Mouse (Mus musculus) erythroblast, embryonic 14.5 days (primary cell): ENCODE data around the gene Pnn. TPM values are rescaled to one million over a fixed set of nuclear protein-coding genes. Genes with fewer than 3 reads are reported as not detected.

ENCODE experiments used
- H3K27me3 ChIP-seq: 2 replicates; pipeline ENCODE4 v1.6.1; 2012; ENCODE audit warnings: inconsistent platforms; ENCODE audit not compliant: control insufficient read depth
- H3K36me3 ChIP-seq: 2 replicates; pipeline ENCODE4 v1.6.1; 2012; ENCODE audit warnings: mild to moderate bottlenecking, inconsistent platforms; ENCODE audit not compliant: control insufficient read depth
- H3K4me1 ChIP-seq: 2 replicates; pipeline ENCODE4 v1.6.1; 2012; ENCODE audit warnings: inconsistent platforms; ENCODE audit not compliant: control insufficient read depth
- H3K4me3 ChIP-seq: replicated peaks from 2 replicates; pipeline ENCODE3; 2012; ENCODE audit warnings: moderate library complexity, mild to moderate bottlenecking, inconsistent platforms
- H3K9me3 ChIP-seq: 2 replicates; pipeline ENCODE4 v1.6.1; 2012; ENCODE audit warnings: low read length, inconsistent platforms, mixed read lengths; ENCODE audit not compliant: control insufficient read depth
- GATA1 ChIP-seq: IDR thresholded peaks from 2 replicates; pipeline ENCODE4 v1.6.1; 2012; ENCODE audit warnings: low read length, inconsistent platforms, mixed read lengths
- TAL1 ChIP-seq: IDR thresholded peaks from 3 replicates; pipeline ENCODE4 v1.6.1; 2012; ENCODE audit warnings: low read length, inconsistent platforms, mixed read lengths
- polyA plus RNA-seq: library from polyadenylated mRNA; stranded (reverse); fragments of >175 nt; gene quantifications from 2 replicates; pipeline ENCODE4 v1.2.3, GENCODE M21; 2012

Pnn gene
- polyA plus RNA-seq, 1 experiment = 5.9 TPM

DNA sequence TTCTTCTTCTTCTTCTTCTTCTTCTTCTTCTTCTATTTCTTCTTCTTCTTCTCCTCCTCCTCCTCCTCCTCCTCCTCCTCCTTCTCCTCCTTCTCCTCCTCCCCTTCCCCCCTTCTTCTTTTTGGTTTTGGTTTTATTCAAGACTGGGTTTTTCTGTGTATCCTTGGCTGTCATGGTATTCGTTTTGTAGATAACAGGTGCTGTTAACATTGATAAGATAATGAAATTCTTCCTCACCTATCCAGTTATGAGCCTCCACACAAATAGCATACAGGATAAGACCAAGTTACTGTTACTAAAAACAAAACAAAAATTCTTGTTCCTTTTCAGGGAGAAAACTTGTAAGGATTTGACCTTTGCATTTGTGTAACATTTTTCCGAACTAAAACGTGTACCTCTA is 908 bp upstream of the Pnn start:
- no peak for TF ChIP-seq TAL1
- Histone ChIP-seq H3K27me3 (no peaks in the 10 kb centered on the region), H3K4me3 (peak overlapping the region; percentile 98), H3K36me3 (peaks cover 28% of the 10 kb centered on the region), H3K4me1 (peaks cover 35% of the 10 kb centered on the region), H3K9me3 (no peaks in the 10 kb centered on the region)

DNA sequence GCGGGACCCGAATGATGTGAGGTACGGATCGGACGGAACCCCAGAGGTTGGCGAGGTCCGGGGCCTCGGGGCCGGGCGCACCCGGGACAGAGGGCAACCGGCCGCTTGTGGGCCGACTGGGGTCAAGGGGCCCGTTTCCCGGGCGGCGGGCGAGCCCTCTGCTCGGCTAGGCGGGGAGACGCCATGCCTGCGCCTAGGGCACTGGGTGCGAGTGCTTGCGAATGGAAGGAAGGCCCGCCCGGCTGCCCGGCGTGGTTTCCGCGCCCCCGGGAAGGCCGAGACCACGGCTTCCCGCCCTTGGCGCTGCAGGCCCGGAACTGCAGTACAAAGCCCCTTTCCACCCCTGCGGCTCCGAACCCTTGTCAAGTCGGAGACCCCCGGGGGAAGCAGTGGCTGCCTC is 411 bp downstream of the Pnn start:
- Histone ChIP-seq H3K36me3 (peaks cover 41% of the 10 kb centered on the region), H3K9me3 (no peaks in the 10 kb centered on the region), H3K27me3 (no peaks in the 10 kb centered on the region), H3K4me3 (peak overlapping the region; percentile 98), H3K4me1 (peaks cover 28% of the 10 kb centered on the region)
- no peak for TF ChIP-seq GATA1
- no peak for TF ChIP-seq TAL1

DNA sequence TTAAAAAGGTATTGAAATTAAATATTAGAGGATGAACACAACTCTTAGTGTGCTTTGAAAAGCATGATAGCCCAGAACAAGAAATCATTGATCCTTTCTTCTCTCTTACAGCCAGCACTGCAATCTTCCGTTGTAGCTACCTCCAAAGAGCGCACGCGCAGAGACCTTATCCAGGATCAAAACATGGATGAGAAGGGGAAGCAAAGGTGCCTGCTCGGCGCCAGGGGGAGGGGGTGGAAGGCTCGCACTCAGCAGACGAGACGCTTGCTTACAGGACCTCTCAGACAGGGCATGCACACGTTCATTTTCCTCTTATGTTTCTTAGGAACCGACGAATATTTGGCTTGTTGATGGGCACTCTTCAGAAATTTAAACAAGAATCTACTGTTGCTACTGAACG is 2.1 kb downstream of the Pnn start:
- TF ChIP-seq GATA1 (no peak), TAL1 (no peak)
- Histone ChIP-seq H3K4me1 (peaks cover 30% of the 10 kb centered on the region), H3K4me3 (peak overlapping the region; percentile 12), H3K36me3 (peaks cover 58% of the 10 kb centered on the region), H3K27me3 (no peaks in the 10 kb centered on the region), H3K9me3 (no peaks in the 10 kb centered on the region)

- no peak for TF ChIP-seq TAL1
- TF ChIP-seq GATA1 = no peak
- Histone ChIP-seq H3K27me3 (no peaks in the 10 kb centered on the region), H3K4me3 (no peak overlapping the region), H3K9me3 (no peaks in the 10 kb centered on the region), H3K36me3 (peaks cover 78% of the 10 kb centered on the region), H3K4me1 (peaks cover 19% of the 10 kb centered on the region)
Observed at GRCm38 (mm10) chr12:59072286-59072685, 5.6 kb downstream of the Pnn start.

DNA sequence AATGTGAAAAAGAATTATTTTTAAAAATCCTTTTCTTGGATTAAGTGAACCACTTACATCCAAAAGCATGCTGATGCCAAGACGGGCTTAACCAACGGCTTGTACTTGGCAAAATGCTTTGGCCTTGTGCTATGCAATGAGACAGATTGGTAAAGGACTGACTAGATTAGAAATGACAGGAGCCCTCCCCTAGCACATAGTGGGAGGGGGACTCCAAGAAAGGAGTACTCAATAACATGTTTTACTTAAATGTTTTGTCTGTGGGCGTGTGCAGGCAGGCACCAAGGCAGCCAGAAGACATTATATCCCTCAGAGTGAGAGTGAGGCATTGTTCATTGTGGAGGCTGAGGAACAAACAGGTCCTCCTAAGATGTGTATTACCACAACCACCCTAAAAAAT is 7.4 kb downstream of the Pnn start:
- H3K27me3 ChIP-seq = no peaks in the 10 kb centered on the region
- no peaks in the 10 kb centered on the region for H3K9me3 ChIP-seq
- TF ChIP-seq GATA1 = no peak
- no peak for TF ChIP-seq TAL1
- H3K36me3 ChIP-seq = peaks cover 67% of the 10 kb centered on the region
- no peak overlapping the region for H3K4me3 ChIP-seq
- H3K4me1 ChIP-seq = peaks cover 2% of the 10 kb centered on the region

DNA sequence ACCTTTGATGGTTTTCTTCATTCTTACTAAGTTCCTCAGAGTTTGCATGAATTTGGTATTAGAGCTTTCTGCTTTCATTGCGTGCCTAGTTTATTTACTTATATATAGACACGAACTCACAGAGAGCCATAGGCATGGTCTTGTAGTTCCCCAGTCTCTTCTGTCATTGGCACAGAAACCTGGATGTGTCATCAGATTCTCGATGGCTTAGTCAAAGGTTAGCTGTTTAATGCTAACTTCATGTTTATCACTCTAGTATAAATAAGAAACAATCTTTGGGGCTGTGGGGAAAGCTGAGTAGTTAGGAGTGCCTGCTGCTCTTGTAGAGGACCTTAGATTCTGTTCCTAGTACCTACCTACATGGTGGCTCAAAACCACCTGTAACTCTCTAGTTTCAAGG is 10.3 kb downstream of the Pnn start:
- Histone ChIP-seq H3K27me3 (no peaks in the 10 kb centered on the region), H3K36me3 (peaks cover 38% of the 10 kb centered on the region), H3K9me3 (no peaks in the 10 kb centered on the region), H3K4me3 (no peak overlapping the region), H3K4me1 (peaks cover 2% of the 10 kb centered on the region)
- TF ChIP-seq GATA1 = no peak

GRCm38 (mm10) chr12:59077883-59078282 is 11.2 kb downstream of the Pnn start:
- Histone ChIP-seq H3K9me3 (no peaks in the 10 kb centered on the region), H3K4me1 (no peaks in the 10 kb centered on the region; the same call in 1 of the 2 replicates), H3K4me3 (no peak overlapping the region), H3K27me3 (no peaks in the 10 kb centered on the region), H3K36me3 (peaks cover 29% of the 10 kb centered on the region)
- no peak for TF ChIP-seq TAL1
- TF ChIP-seq GATA1 = no peak

DNA sequence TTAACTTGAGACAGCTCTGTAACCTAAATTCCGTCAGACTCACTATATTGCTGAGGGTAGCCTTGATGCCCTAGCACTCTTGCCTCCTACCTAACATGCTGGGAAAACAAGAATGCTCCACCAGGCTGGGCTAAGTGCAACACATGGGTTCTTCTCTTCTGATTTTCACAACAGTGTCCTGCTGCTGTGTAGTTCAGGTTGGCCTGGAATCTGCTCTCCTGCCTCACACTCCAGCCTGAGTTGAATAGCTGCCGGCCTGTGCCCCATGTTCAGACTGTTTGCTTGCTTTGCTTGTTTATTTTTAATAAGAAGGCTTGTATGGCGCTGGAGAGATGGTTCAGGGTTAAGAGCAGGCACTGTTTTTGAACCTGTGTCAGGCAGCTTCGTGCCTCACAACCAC is 13.8 kb downstream of the Pnn start:
- TF ChIP-seq GATA1 (no peak), TAL1 (no peak)

DNA sequence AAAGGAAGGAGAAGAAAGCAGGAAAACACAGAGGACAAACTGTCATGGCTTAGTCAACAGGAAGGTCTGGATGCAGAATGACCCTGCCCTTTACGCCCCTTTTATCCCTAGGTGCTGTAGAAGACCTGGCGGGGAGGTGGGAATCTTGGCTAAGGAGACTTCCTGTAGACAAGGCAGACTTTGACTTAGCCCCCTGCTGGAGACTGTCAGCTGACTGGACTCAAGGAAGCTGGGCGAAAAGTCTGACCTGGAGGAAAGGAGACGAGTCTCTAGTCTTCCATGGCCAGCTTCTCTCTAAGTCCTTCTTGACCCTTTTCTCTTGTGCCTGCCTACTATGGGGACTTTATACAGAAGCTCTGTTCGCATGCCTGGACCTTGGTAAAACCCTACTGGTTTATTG is 17.8 kb downstream of the Pnn start:
- TF ChIP-seq TAL1 = no peak
- no peak for TF ChIP-seq GATA1
- no peaks in the 10 kb centered on the region for H3K27me3 ChIP-seq
- no peaks in the 10 kb centered on the region for H3K9me3 ChIP-seq
- no peak overlapping the region for H3K4me3 ChIP-seq
- no peaks in the 10 kb centered on the region for H3K36me3 ChIP-seq
- no peaks in the 10 kb centered on the region for H3K4me1 ChIP-seq

More for the DNA sequence above, 13.8 kb downstream of the Pnn start:
- peaks cover 5% of the 10 kb centered on the region for H3K36me3 ChIP-seq
- H3K27me3 ChIP-seq = no peaks in the 10 kb centered on the region
- H3K4me1 ChIP-seq = no peaks in the 10 kb centered on the region; the same call in 1 of the 2 replicates
- H3K4me3 ChIP-seq = no peak overlapping the region
- H3K9me3 ChIP-seq = no peaks in the 10 kb centered on the region

DNA sequence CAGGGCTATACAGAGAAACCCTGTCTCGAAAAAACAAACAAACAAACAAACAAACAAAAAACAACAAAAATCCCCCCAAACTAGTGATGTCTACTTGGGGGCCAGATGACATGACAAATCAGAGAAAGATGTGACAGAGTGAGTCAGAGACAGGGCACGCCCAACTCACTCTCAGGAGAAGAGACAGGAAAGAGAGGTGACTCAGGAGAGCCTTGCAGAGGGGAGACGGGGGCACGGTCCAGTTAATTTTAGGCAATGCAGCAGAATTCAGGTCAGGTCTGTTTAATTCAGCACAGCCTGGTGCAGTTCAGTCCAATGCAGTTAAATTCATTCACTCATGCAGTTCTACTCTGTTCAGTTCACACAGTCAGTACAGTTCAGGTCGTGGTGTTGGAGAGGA is 19.5 kb downstream of the Pnn start:
- H3K27me3 ChIP-seq = no peaks in the 10 kb centered on the region
- no peaks in the 10 kb centered on the region for H3K4me1 ChIP-seq
- TF ChIP-seq GATA1 (no peak), TAL1 (no peak)
- no peaks in the 10 kb centered on the region for H3K9me3 ChIP-seq
- no peaks in the 10 kb centered on the region for H3K36me3 ChIP-seq
- no peak overlapping the region for H3K4me3 ChIP-seq
